7 mouse cellular contexts compared by ENCODE assay signal in genomic region chr14:79003576-79003975, GRCm38 (mm10).
DNase-seq lines count a peak whose midpoint lies in the region; ATAC-seq and TF ChIP-seq lines count a peak whose summit lies in the region.

No protein-coding gene starts in this region.

- H3K4me1 ChIP-seq in hindbrain, postnatal 0 days (ENCODE audit: insufficient read depth, low read length) = no peaks in the 10 kb centered on the region
- no peaks in the 10 kb centered on the region for H3K4me1 ChIP-seq in hindbrain, embryonic 13.5 days (replicated peaks)
- H3K4me1 ChIP-seq in heart, embryonic 15.5 days (replicated peaks) = peaks cover 14% of the 10 kb centered on the region

- no peaks in the 10 kb centered on the region for H3K36me3 ChIP-seq in hindbrain, postnatal 0 days (ENCODE audit: insufficient read depth, low read length)
- H3K36me3 ChIP-seq in hindbrain, embryonic 13.5 days = no peaks in the 10 kb centered on the region
- no peaks in the 10 kb centered on the region for H3K36me3 ChIP-seq in heart, embryonic 15.5 days

- no peaks in the 10 kb centered on the region for H3K9me3 ChIP-seq in hindbrain, postnatal 0 days (ENCODE audit: low read length)
- H3K9me3 ChIP-seq in hindbrain, embryonic 13.5 days = no peaks in the 10 kb centered on the region
- no peaks in the 10 kb centered on the region for H3K9me3 ChIP-seq in heart, embryonic 15.5 days (replicated peaks)

- DNase-seq in hindbrain, postnatal 0 days (ENCODE audit: low spot score) = peak; percentile 11
- peak; percentile 30 for DNase-seq in thymus, postnatal 14 days
- DNase-seq in thymus, adult 18-20 months = no peak
- DNase-seq in right cerebral cortex, postnatal 14 days = no peak
- DNase-seq in layer of hippocampus, postnatal 25 days (ENCODE audit: extremely low spot score in 1 of 2, low spot score in 1 of 2) = no peak

- no peak overlapping the region for H3K4me3 ChIP-seq in hindbrain, postnatal 0 days (ENCODE audit: low read length)
- no peak overlapping the region for H3K4me3 ChIP-seq in hindbrain, embryonic 13.5 days
- no peak overlapping the region for H3K4me3 ChIP-seq in heart, embryonic 15.5 days

- ATAC-seq in hindbrain, postnatal 0 days = no peak
- ATAC-seq in hindbrain, embryonic 13.5 days (ENCODE audit: low FRiP score) = no peak
- no peak for ATAC-seq in heart, embryonic 15.5 days (replicated peaks; ENCODE audit: insufficient number of reproducible peaks, insufficient read depth, low FRiP score, low read depth)

- no peak overlapping the region for H3K9ac ChIP-seq in hindbrain, postnatal 0 days (replicated peaks; ENCODE audit: low read length)
- no peak overlapping the region for H3K9ac ChIP-seq in hindbrain, embryonic 13.5 days
- no peak overlapping the region for H3K9ac ChIP-seq in heart, embryonic 15.5 days

- WGBS in hindbrain, postnatal 0 days = 67% methylated on average over 1 of the region's 1 CpGs
- 47% methylated on average over 1 of the region's 1 CpGs for WGBS in hindbrain, embryonic 13.5 days
- WGBS in heart, embryonic 15.5 days = 44% methylated on average over 1 of the region's 1 CpGs

- no peak overlapping the region for H3K27ac ChIP-seq in hindbrain, postnatal 0 days
- no peak overlapping the region for H3K27ac ChIP-seq in hindbrain, embryonic 13.5 days
- 0 out of 2 replicates have a peak overlapping the region, but pooled peaks have one; percentile 31 for H3K27ac ChIP-seq in heart, embryonic 15.5 days

- H3K4me2 ChIP-seq in hindbrain, postnatal 0 days (ENCODE audit: low read depth, low read length) = no peak overlapping the region
- no peak overlapping the region for H3K4me2 ChIP-seq in hindbrain, embryonic 13.5 days
- no peak overlapping the region for H3K4me2 ChIP-seq in heart, embryonic 15.5 days

- peak; percentile 42 for TF ChIP-seq CTCF in hindbrain, postnatal 0 days (IDR thresholded peaks at IDR 0.05; ENCODE audit: low read depth)

- H3K27me3 ChIP-seq in hindbrain, postnatal 0 days (ENCODE audit: insufficient read depth, low read length) = no peaks in the 10 kb centered on the region
- no peaks in the 10 kb centered on the region for H3K27me3 ChIP-seq in hindbrain, embryonic 13.5 days
- H3K27me3 ChIP-seq in heart, embryonic 15.5 days = no peaks in the 10 kb centered on the region

Comparison
In these comparisons a context has a peak if more than half of its experiments do, and no peak if none do; other contexts are left out.
1. DNase-seq: peak in hindbrain, postnatal 0 days (single experiment) and thymus, postnatal 14 days (single experiment); none in thymus, adult 18-20 months (0 of 2), right cerebral cortex, postnatal 14 days (single experiment) and layer of hippocampus, postnatal 25 days (0 of 2).